Mouse (Mus musculus) spleen, adult 2 months (tissue): ENCODE results near the gene Ykt6.

ENCODE experiments used
- CTCF ChIP-seq: fragments of 200-500 bp; IDR thresholded peaks from 2 replicates; pipeline ENCODE4 v1.5.1; 2011; ENCODE audit warnings: mild to moderate bottlenecking, inconsistent platforms; ENCODE audit not compliant: insufficient read depth, insufficient read length, insufficient replicate concordance; ENCODE audit errors: extremely low read depth
- POLR2A ChIP-seq: fragments of 200-500 bp; IDR thresholded peaks from 2 replicates; pipeline ENCODE4 v1.6.1; 2011; ENCODE audit warnings: low read depth, low read length, inconsistent platforms

- no peak for TF ChIP-seq CTCF
- TF ChIP-seq POLR2A = no peak
Observed at GRCm38 (mm10) chr11:5920323-5920960, 35.1 kb upstream of the Ykt6 start.
